Mouse (Mus musculus) embryo, embryonic 9.5 days (tissue): ENCODE results near the gene Fam129a.
"Not testable (repeated sequence)": the region's sequence is repeated elsewhere in the genome, so short reads cannot be mapped to it uniquely, and the experiment has no call there.

ENCODE experiments used
- DNase-seq: peaks from one replicate; pipeline ENCODE4 v3.0.0-alpha.2; 2017; ENCODE audit errors: extremely low spot score

Fam129a gene

GRCm38 (mm10) chr1:151664837-151665431 lies 93.9 kb downstream of the Fam129a start:
- DNase-seq: no peak

DNA sequence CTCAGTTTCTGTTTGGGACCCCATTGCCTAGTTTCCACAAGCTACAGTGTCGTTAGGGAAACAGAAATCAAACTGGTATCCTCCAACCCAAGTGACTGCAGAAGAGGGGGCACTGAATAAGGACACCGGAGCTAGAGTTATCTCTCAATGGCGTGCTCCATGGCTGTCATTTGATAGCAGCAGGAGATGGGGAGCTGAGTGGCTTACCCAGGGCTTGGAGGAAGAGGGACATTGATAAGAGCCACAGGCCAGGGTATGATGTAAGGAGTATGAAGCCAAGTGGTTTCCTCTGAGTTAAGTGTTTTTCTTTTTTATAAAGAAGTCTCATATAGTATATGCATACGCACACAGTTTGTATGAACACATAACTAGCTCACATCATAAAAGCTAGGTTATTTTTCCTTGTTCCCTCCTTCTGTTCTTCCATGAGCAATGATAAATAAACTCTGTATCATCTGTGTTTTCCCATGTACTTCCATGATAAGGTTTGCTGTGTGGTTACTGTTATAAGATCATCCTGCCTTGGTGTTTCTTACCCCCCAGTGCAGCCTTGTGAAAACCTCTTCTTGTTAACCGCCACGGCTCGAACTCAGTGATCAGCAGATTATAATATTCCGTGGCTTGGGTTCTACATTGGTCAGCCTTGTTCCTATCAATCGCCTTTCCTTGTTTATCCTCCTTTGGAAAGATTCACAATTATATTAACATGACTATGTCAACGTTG lies 96.5 kb downstream of the Fam129a start:
- no peak for DNase-seq

DNA sequence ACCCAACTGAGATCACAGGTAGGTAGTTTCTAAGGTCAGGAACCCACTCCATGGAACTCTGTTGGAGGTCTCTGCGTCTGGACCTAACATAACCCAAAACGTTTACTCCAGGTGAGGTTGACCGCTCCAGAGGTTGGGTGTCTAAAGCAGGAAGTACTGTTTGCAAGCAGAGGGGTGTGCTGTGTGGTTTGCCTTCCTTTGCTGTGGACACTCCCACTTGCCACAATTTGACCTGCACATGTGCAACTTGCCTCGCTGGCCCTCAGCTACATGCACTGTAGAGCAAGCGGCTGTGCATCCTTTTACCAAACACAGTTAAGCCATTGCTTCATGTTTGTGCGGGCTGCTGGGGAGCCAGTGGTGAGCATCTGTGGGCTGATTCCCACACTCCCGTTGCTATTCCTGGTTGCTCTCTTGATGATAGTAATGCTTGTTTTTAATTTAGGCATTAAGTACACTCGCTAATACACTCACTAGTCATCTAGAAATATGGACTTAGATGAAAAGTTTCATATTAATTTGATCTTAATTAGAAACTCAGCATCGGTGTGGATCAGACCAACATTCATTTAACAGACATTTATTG lies 99.1 kb downstream of the Fam129a start:
- no peak for DNase-seq

DNA sequence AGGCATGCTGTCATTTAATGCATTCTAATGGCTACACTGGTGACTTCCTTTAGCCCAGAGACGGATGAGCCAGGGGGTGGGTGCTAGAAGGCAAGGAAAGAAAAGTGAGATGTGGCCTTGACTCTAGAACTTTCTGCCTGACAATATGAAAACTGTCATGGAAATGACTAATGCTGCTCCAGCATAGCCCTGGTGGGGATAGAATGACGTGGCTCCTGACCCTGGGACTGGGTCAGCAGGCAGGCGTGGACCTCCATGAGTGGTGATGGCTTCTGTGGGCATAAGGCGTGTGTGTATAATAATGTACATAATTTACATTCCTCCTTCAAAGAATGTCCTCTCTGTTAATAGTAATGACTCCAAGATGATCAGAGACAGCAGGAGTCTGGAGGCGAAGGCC lies 104.7 kb downstream of the Fam129a start:
- no peak for DNase-seq

DNA sequence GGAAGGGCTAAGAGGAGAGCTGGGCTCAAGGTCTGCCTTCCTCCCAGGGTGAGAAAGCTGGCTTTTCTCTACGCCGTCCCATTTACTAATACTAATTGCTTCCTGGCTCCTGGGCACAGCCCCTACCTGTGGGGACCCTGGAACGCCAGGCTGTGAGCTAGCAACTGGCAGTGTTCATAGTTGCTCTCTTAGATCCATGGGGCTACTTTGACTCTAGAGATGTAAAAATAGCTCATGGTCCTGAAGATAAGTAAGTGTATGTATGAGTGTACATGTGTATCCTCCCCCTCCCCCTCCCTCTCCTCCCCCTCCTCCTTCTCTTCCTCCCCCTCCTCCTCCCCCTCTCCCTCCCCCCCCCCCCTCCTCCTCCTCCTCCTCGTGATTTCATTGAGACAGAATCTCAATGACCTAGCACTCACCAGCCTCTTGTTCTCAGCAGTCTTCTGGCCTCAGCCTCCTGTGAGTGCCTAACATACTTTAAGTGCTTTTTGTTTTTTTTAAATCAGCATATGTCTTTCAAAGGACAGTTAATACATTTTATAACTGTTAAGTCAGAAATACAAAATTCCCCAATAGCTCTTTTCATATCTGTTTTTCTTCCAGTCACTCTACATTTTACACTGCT lies 106.3 kb downstream of the Fam129a start:
- DNase-seq: peak; percentile 7

GRCm38 (mm10) chr1:151677975-151678374 lies 107.0 kb downstream of the Fam129a start:
- no peak for DNase-seq

- no peak for DNase-seq
Observed at GRCm38 (mm10) chr1:151679153-151679552, 108.2 kb downstream of the Fam129a start.

- no peak for DNase-seq
Observed at GRCm38 (mm10) chr1:151679883-151680613, 109.1 kb downstream of the Fam129a start.

- no peak for DNase-seq
Observed at GRCm38 (mm10) chr1:151680971-151681370, 110.0 kb downstream of the Fam129a start.

DNA sequence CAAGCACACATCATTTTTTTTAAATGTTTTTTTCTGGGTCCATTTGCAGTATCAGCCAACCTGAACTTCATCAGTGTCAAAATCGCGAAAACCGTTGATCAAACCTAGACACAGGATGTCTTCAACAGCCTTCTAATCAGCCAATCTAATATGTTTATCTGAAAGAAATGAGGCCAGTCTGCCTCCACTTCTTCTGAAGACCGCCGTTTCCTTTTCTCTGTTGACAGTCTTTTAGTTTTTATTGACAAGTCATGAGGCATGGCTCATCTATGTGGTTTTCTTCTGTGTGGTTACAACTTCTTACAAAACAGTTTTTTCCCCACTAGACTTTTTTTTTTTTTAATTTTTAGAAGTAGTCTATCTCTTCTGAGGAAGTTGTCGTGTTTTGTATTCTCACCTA lies 111.9 kb downstream of the Fam129a start:
- DNase-seq: no peak

- DNase-seq: no peak
Observed at GRCm38 (mm10) chr1:151684451-151684892, 113.5 kb downstream of the Fam129a start.

- DNase-seq: no peak
Observed at GRCm38 (mm10) chr1:151684978-151685377, 114.0 kb downstream of the Fam129a start.

DNA sequence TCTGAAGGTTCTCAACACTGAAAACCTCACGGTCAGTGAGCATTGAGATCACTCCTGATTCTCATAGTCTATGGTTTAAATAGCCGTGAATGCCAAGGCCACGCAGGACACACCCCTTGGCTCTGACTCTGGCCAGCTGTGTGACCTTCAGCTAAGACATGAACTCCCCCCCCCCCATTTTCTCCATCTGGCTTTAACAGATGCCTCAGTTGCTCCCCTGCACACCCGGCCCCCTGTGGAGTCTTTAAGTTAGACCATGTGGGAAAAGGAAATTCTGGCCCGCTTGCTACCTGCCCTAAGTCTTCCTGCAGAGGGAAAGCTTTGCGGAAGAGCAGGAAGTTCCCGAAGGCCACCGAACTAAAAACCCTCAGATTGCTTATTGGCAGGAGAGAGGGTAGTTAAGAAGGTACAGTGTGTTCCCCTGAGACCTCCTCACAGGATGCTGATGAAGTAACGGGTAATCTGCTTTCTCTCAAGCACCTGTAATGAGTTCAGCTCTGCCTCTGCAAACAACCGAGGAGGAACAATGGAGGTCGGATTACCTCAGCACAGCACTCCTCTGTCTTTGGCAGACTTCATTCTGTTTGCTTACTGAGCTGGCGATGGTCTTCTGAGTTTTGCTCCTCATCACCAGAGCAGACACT lies 114.8 kb downstream of the Fam129a start:
- DNase-seq: peak; percentile 15

DNA sequence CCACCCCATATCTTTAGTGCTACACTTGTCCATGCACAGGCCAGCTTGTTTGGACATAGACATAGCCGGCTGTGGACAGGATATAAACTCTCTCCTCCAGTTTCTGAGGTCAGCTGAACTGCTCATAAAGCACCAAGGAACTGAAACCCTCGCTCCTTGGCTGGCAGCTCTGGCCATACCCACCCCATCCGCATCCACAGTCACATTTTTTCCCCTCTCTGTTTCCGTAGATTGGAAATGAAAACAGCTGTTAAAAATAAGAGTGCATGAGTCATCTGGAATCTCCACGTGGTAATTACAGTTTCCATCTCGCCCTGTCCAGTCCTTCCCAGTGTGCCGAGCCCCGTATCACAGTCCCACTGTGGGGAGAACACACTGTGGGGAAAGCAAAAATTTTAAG lies 115.7 kb downstream of the Fam129a start:
- DNase-seq: no peak

DNA sequence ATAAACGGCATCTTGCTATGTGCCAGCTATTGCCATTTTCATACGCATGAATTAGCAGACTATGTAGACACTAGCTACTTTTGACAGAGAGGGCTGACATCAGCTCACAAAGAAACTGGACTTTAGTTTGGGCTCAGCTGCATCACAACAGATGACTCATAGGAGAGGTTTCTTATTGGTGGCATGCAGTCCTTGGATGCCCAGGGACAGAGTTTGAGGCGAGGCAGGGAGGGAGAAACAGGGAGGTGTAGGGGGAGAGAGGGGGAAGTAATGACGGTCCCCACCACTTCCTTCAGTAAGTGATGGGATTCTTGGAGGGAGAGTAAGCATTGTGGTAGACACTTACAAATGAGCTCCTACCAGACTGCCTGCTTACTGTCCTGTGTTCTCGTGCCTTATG lies 118.0 kb downstream of the Fam129a start:
- DNase-seq: no peak

DNA sequence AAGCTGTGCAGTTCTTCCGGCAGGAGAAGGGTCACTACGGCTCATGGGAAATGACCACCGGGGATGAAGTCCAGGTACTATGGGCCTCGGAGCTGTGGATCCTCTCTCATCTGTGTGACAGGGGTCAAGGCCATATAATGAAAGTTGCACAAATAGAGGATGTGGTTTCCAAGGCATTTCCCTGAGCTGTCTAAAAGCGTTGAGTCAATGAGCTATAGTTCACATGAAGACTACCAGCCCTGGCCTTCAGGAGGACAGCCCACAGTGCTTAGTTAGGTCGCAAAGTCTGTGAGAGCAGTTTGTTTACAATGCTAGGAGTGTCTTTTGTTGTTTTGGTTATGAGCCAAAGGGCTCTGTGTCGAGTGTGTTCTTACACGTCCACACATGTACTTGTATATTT lies 118.6 kb downstream of the Fam129a start:
- DNase-seq: no peak

GRCm38 (mm10) chr1:151690061-151690460 lies 119.1 kb downstream of the Fam129a start:
- DNase-seq: no peak

DNA sequence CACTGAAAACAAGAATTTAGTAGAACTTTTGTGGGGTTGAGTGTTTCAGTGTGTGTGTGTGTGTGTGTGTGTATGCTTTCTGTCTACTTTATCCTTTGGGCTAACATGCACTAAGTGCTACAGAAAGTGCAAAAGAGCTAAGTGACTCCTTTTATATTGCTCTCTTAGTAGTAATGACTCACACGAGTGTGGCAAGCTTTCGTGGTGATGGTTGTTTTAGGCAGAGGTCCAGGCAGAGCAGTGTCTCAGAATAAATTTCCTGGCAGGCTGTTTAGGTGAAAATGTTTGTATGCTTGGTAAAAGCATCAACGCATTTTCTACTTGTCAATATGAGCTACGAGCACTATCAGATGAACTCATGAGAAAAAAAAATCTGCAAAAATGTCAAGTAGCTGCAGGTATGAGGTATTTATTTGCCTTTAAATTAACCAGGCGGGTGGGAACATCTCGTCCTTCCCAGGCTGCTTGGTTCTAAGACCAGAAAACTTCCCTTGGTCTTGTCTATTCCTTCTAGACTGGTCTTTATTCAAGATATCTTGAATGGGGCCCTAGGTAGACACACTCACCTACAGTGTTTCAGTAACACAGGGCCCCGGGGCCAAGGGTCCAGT lies 119.7 kb downstream of the Fam129a start:
- DNase-seq: no peak

DNA sequence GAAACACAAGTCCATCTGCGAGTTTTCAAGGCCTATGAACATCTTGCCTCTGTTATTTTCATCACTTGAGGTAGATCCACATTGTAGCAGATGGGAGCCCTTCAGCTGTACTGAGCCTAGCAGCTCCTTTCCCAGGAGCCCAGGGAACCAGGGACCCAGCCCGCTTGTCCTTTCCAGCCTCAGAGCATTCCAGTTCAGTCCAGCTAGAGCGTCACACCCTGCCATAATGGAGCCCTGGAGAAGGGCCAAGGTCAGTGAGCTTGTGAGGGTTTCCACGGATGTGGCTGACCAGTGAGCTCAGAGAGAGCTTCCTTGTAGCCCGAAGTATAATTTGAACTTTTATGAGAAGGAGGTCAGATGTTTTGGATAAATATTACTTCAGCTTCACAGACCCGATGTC lies 121.9 kb downstream of the Fam129a start:
- DNase-seq: not testable (repeated sequence)

DNA sequence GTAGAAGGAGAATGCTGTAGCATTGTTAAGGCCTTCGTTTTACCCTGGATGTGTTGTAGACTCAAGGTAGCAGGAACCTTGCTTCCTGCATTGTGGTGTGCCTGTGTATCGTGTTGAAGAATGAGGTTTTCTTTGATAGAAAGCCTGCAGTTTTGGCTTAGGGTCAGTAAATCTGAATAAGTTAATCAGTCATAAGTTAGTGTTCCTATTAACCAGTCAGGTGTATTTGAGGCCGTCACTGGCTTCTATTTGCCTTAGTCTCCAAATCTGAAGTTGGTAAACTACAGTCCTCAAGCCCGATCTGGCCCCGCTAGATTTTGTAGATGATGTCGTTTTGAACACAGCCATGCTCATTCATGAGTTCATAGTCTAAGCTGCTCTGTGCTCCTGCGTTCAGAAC lies 125.8 kb downstream of the Fam129a start:
- no peak for DNase-seq
